Mouse (Mus musculus) CD8-positive naive resting alpha-beta T cell, adult 57 days (primary cell): ENCODE measurements around the gene Tex48. TPM values are rescaled to one million over a fixed set of nuclear protein-coding genes. Genes with fewer than 3 reads are reported as not detected.

Experiments
- total RNA-seq: library from RNA; stranded (reverse); gene quantifications from one replicate; pipeline ENCODE4 v1.2.4, GENCODE M21; 2023

Tex48 gene
- total RNA-seq = not detected

GRCm38 (mm10) chr4:63622378-63622835 is at the start of gene Tex48:
Gene Tex48 (minus strand): TSS chr4:63622428.

DNA sequence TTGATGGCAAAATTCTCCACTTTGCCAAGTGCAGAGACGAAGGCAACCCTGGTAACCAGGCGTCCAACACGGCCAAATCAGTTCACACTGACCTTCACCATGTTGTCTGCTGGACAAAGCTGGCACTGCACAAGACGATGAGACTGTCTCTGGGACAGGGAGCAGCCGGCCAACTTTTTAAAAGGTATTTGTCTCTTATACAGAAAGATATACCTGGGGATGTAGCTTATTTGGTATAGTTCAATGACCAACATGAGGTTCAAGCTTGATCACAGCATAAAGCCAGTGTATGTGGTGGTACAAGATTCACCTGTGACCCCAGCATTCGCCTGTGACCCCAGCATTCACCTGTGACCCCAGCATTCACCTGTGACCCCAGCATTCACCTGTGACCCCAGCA is 41.1 kb upstream of the Tex48 start, which contains the start of gene Gm11214:
Gm11214 (minus strand) TSS at position 101 of the 400 bp plus-strand sequence.

GRCm38 (mm10) chr4:63604945-63605344 is 17.3 kb downstream of the Tex48 start, which contains the start of gene Gm11213:
Gene Gm11213 (minus strand): TSS chr4:63605261.

GRCm38 (mm10) chr4:63558407-63559081 is 63.7 kb downstream of the Tex48 start, which contains the start of gene Tmem268:
Gene Tmem268 (plus strand): TSS chr4:63558781.

Other genes with a start within 250 kb of the Tex48 start
- 274 TPM for gene Akna, start 219.1 kb downstream of the Tex48 start, total RNA-seq
- gene Whrn, start 126.4 kb downstream of the Tex48 start, total RNA-seq = 17.9 TPM
- gene Atp6v1g1, start 77.7 kb downstream of the Tex48 start, total RNA-seq = 62.9 TPM
- gene Tmem268, start 63.6 kb downstream of the Tex48 start, total RNA-seq = 22.4 TPM
- not detected for gene Gm11213, start 17.2 kb downstream of the Tex48 start, total RNA-seq
- gene Gm11214, start 41.0 kb upstream of the Tex48 start, total RNA-seq = not detected
- gene Tnfsf15, start 122.7 kb upstream of the Tex48 start, total RNA-seq = not detected
- gene Tnfsf8, start 238.9 kb upstream of the Tex48 start, total RNA-seq = 10.7 TPM